Mouse (Mus musculus) ES-E14 (cell line): ENCODE measurements at regions not wholly inside any gene's neighbourhood (a gene's known extent, or its start where the extent isn't known, plus 50 kb on each side); places are given as distances from the start of the nearest gene placed in this dataset.

Experiments
- DNase-seq: peaks from one replicate; pipeline ENCODE4 v3.0.0-alpha.2; 2013; ENCODE audit warnings: low read depth, low spot score
- H3K27ac ChIP-seq: 2 replicates; pipeline ENCODE4 v1.5.1; 2012; ENCODE audit warnings: low read depth, mild to moderate bottlenecking, low read length, moderate library complexity, mixed read lengths; ENCODE audit not compliant: poor library complexity, insufficient read depth, severe bottlenecking
- H3K36me3 ChIP-seq: 2 replicates; pipeline ENCODE4 v1.6.1; 2012; ENCODE audit warnings: mild to moderate bottlenecking, low read length, moderate library complexity, mixed read lengths; ENCODE audit not compliant: control insufficient read depth, poor library complexity, insufficient read depth, severe bottlenecking
- H3K4me1 ChIP-seq, 2 experiments: fragments of 150-350 bp in 1 of 2; sonication (generic) in 1 of 2; 2 replicates each; pipeline ENCODE4 v1.6.1; 2012; ENCODE audit warnings: low read length in 2 of 2, mild to moderate bottlenecking in 1 of 2, mixed read lengths in 1 of 2; ENCODE audit not compliant: control insufficient read depth in 2 of 2, insufficient read depth in 2 of 2, poor library complexity in 1 of 2
- H3K4me3 ChIP-seq, 2 experiments: fragments of 150-350 bp in 1 of 2; sonication (generic) in 1 of 2; 2 replicates each; pipeline ENCODE4 v1.5.1; 2012; ENCODE audit warnings: low read length in 2 of 2, low read depth in 1 of 2, mild to moderate bottlenecking in 1 of 2, mixed read lengths in 1 of 2; ENCODE audit not compliant: insufficient read depth in 1 of 2, poor library complexity in 1 of 2, severe bottlenecking in 1 of 2
- H3K9ac ChIP-seq: 2 replicates; pipeline ENCODE4 v1.6.1; 2012; ENCODE audit warnings: low read depth, mild to moderate bottlenecking, low read length, mixed read lengths; ENCODE audit not compliant: poor library complexity, insufficient read depth, severe bottlenecking
- H3K9me3 ChIP-seq: fragments of 150-350 bp; sonication (generic); 2 replicates; pipeline ENCODE4 v1.6.1; 2012; ENCODE audit warnings: low read depth, mild to moderate bottlenecking, low read length; ENCODE audit not compliant: control insufficient read depth, insufficient read depth
- CHD2 ChIP-seq: IDR thresholded peaks from 2 replicates; pipeline ENCODE4 v1.6.1; 2014; ENCODE audit warnings: mild to moderate bottlenecking, low read depth, low read length, inconsistent platforms
- HCFC1 ChIP-seq: IDR thresholded peaks from 2 replicates; pipeline ENCODE4 v1.6.1; 2012; ENCODE audit warnings: low read length, inconsistent platforms, borderline replicate concordance; ENCODE audit not compliant: insufficient read depth
- MAFK ChIP-seq: IDR thresholded peaks from 2 replicates; pipeline ENCODE4 v1.6.1; 2014; ENCODE audit warnings: mild to moderate bottlenecking, low read depth, low read length, inconsistent platforms; ENCODE audit not compliant: insufficient read depth
- ZC3H11A ChIP-seq: IDR thresholded peaks from 2 replicates; pipeline ENCODE4 v1.6.1; 2012; ENCODE audit warnings: low read depth, mild to moderate bottlenecking, inconsistent platforms, low read length, borderline replicate concordance
- ZNF384 ChIP-seq: IDR thresholded peaks from 2 replicates; pipeline ENCODE4 v1.6.1; 2012; ENCODE audit warnings: low read depth, low read length, inconsistent platforms
- in situ Hi-C, 2 experiments: fragments of 600-800 bp; cut with MboI; formaldehyde crosslinking; loops; one replicate each; pipeline ENCODE4 v1.15.1; 2025; ENCODE audit warnings: low sequenced_read_pairs in 2 of 2, inconsistent platforms in 1 of 2; ENCODE audit not compliant: unreplicated experiment in 2 of 2

GRCm38 (mm10) chr15:93101881-93102280, 173.1 kb downstream of the Gxylt1 start:
- Histone ChIP-seq H3K27ac (no peak overlapping the region), H3K36me3 (no peaks in the 10 kb centered on the region), H3K9me3 (no peaks in the 10 kb centered on the region), H3K9ac (no peak overlapping the region), H3K4me3 (no peak overlapping the region), H3K4me1 (no peaks in the 10 kb centered on the region)
- in situ Hi-C loops, result no loop called here
- TF ChIP-seq ZNF384 (no peak), MAFK (no peak), ZC3H11A (no peak), HCFC1 (no peak), CHD2 (no peak)
- no peak for DNase-seq

GRCm38 (mm10) chr15:93100837-93101236, 174.1 kb downstream of the Gxylt1 start:
- Histone ChIP-seq H3K27ac (no peak overlapping the region), H3K36me3 (no peaks in the 10 kb centered on the region), H3K9me3 (no peaks in the 10 kb centered on the region), H3K4me3 (no peak overlapping the region), H3K9ac (no peak overlapping the region), H3K4me1 (peaks cover 0 to 1% of the 10 kb centered on the region in 2 experiments; a peak in 1 of 4 replicates)
- TF ChIP-seq ZNF384, result no peak
- no peak for TF ChIP-seq ZC3H11A
- no peak for TF ChIP-seq HCFC1
- TF ChIP-seq MAFK, result no peak
- TF ChIP-seq CHD2, result no peak
- DNase-seq, result no peak
- in situ Hi-C loops, result no loop called here

- Histone ChIP-seq H3K4me3 (no peak overlapping the region), H3K9me3 (no peaks in the 10 kb centered on the region), H3K36me3 (no peaks in the 10 kb centered on the region), H3K9ac (no peak overlapping the region), H3K27ac (no peak overlapping the region), H3K4me1 (peaks cover 0 to 1% of the 10 kb centered on the region in 2 experiments; a peak in 1 of 4 replicates)
- no peak for DNase-seq
- in situ Hi-C loops, result no loop called here
- TF ChIP-seq ZNF384 (no peak), HCFC1 (no peak), MAFK (no peak), CHD2 (no peak), ZC3H11A (no peak)
Observed at GRCm38 (mm10) chr15:93099840-93100239, 175.1 kb downstream of the Gxylt1 start.

- Histone ChIP-seq H3K4me3 (no peak overlapping the region), H3K36me3 (no peaks in the 10 kb centered on the region), H3K9me3 (no peaks in the 10 kb centered on the region), H3K4me1 (peaks cover 0 to 1% of the 10 kb centered on the region in 2 experiments; a peak in 1 of 4 replicates), H3K27ac (no peak overlapping the region), H3K9ac (no peak overlapping the region)
- in situ Hi-C loops, result no loop called here
- TF ChIP-seq MAFK, result no peak
- no peak for TF ChIP-seq CHD2
- no peak for TF ChIP-seq HCFC1
- TF ChIP-seq ZNF384, result no peak
- no peak for TF ChIP-seq ZC3H11A
- DNase-seq, result no peak
Observed at GRCm38 (mm10) chr15:93096335-93096734, 178.6 kb downstream of the Gxylt1 start.

GRCm38 (mm10) chr15:93095224-93095623, 179.8 kb downstream of the Gxylt1 start:
- H3K9me3 ChIP-seq, result no peaks in the 10 kb centered on the region
- H3K36me3 ChIP-seq, result no peaks in the 10 kb centered on the region
- no peak for DNase-seq
- TF ChIP-seq ZNF384 (no peak), ZC3H11A (no peak), HCFC1 (no peak), MAFK (no peak), CHD2 (no peak)
- H3K4me1 ChIP-seq, result peaks cover 0 to 1% of the 10 kb centered on the region in 2 experiments; a peak in 1 of 4 replicates
- no peak overlapping the region for H3K9ac ChIP-seq
- H3K4me3 ChIP-seq, result no peak overlapping the region
- in situ Hi-C loops, result no loop called here
- H3K27ac ChIP-seq, result no peak overlapping the region
